ENCODE assay signal across 23 mouse cellular contexts in the genomic region with DNA sequence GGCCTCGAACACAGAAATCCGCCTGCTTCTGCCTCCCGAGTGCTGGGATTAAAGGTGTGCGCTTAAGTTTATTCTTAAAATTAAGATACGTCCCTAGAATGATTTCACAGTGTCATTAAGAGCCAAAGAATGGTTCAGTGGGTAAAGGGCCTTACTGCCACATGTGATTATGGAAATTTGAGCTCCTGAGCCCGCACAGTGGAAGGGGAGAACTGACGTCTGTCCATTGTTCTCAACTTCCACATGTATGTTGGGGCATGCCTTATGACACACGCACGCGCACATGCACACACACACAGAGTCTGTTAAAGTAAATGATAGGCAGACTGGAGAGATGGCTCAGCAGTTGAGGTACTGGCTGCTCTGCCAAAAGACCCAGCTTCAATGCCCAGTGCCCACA. TPM values are rescaled to one million over a fixed set of nuclear protein-coding genes. Genes with fewer than 3 reads are reported as not detected.
A peak's percentile ranks its signal among the peaks of the same experiment; 100 is the strongest.
DNase-seq lines count a peak whose midpoint lies in the region.
"Had no signal": no experiment of that assay in that cellular context is flagged by ENCODE, and none has a peak within 500 bp of the region (broad histone marks: within the 10 kb centered on the region; RNA-seq: fewer than 3 reads in every experiment).

No protein-coding gene starts in this region.

- no peak overlapping the region for H3K27ac ChIP-seq in heart, embryonic 10.5 days
- H3K27ac ChIP-seq in limb, embryonic 10.5 days, result peak overlapping the region; percentile 2; the same call in 1 of the 2 replicates
- H3K27ac ChIP-seq: embryonic facial prominence, embryonic 10.5 days; embryonic facial prominence, embryonic 12.5 days; forebrain, embryonic 13.5 days; forebrain, embryonic 15.5 days had no signal

- 0 out of 2 replicates have a peak, but pooled peaks cover 3% of the 10 kb centered on the region for H3K4me1 ChIP-seq in heart, embryonic 10.5 days
- H3K4me1 ChIP-seq in limb, embryonic 10.5 days, result peaks cover 7% of the 10 kb centered on the region; the same call in 1 of the 2 replicates
- H3K4me1 ChIP-seq: embryonic facial prominence, embryonic 12.5 days; forebrain, embryonic 13.5 days; forebrain, embryonic 15.5 days had no signal

- DNase-seq in cerebellum, adult 11-12 months, result peak; percentile 0
- no peak for DNase-seq in cerebellum, postnatal 4 days (ENCODE audit: low spot score in 2 of 2)
- peak; percentile 53 for DNase-seq in heart, embryonic 10.5 days (ENCODE audit: low spot score)
- no peak for DNase-seq in heart, adult 9 months (ENCODE audit: low spot score in 2 of 2)
- DNase-seq in limb, embryonic 10.5 days (ENCODE audit: low spot score), result no peak
- DNase-seq: adrenal gland, adult 8-10 months; adrenal gland, postnatal 14 days; adrenal gland, postnatal 36 days; B cell, adult 2 months; cerebellum, adult 18-20 months; cerebellum, adult 8-10 months; cerebellum, adult 9-11 months; cerebellum, postnatal 14 days; cerebellum, postnatal 36 days; forebrain, postnatal 0 days had no signal

- no peaks in the 10 kb centered on the region for H3K36me3 ChIP-seq in heart, embryonic 10.5 days
- H3K36me3 ChIP-seq in limb, embryonic 10.5 days, result no peaks in the 10 kb centered on the region
- H3K36me3 ChIP-seq: embryonic facial prominence, embryonic 10.5 days; embryonic facial prominence, embryonic 12.5 days; forebrain, embryonic 15.5 days; G1E had no signal

- H3K27me3 ChIP-seq in heart, embryonic 10.5 days (ENCODE audit: insufficient read depth, poor library complexity, severe bottlenecking), result no peaks in the 10 kb centered on the region
- no peaks in the 10 kb centered on the region for H3K27me3 ChIP-seq in limb, embryonic 10.5 days (ENCODE audit: low read depth, poor library complexity, severe bottlenecking)
- H3K27me3 ChIP-seq: CH12.LX; embryonic facial prominence, embryonic 12.5 days; forebrain, embryonic 13.5 days; forebrain, embryonic 15.5 days; Patski had no signal

- H3K4me3 ChIP-seq in heart, embryonic 10.5 days, result no peak overlapping the region
- no peak overlapping the region for H3K4me3 ChIP-seq in limb, embryonic 10.5 days
- H3K4me3 ChIP-seq: embryonic facial prominence, embryonic 10.5 days; embryonic facial prominence, embryonic 12.5 days; forebrain, embryonic 13.5 days; forebrain, embryonic 15.5 days had no signal

- no peaks in the 10 kb centered on the region for H3K9me3 ChIP-seq in heart, embryonic 10.5 days
- H3K9me3 ChIP-seq in limb, embryonic 10.5 days (replicated peaks), result no peaks in the 10 kb centered on the region
- H3K9me3 ChIP-seq: embryonic facial prominence, embryonic 10.5 days; embryonic facial prominence, embryonic 12.5 days; forebrain, embryonic 13.5 days; forebrain, embryonic 15.5 days; G1E had no signal

- 90% methylated on average over 10 of the region's 10 CpGs for WGBS in heart, embryonic 10.5 days
- WGBS in limb, embryonic 10.5 days, result 93% methylated on average over 10 of the region's 10 CpGs

RNA-seq across cellular contexts. Expression of a gene that starts 22.2 kb away (rescaled TPM):
- 9.2 and 16.0 TPM in 2 replicates for polyA plus RNA-seq in heart, embryonic 10.5 days (2016; fragmentation: Nextera tagmentation; extraction: Ambion mirVana)
- polyA plus RNA-seq in limb, embryonic 10.5 days (2016; fragmentation: Nextera tagmentation; extraction: Ambion mirVana), result 13.8 and 20.9 TPM in 2 replicates
- polyA plus RNA-seq: G1E had no signal

RNA-seq across cellular contexts. Expression of a gene that starts 30.6 kb away (rescaled TPM):
- not detected in 2 replicates for polyA plus RNA-seq in heart, embryonic 10.5 days (2016; fragmentation: Nextera tagmentation; extraction: Ambion mirVana)
- not detected in 2 replicates for polyA plus RNA-seq in limb, embryonic 10.5 days (2016; fragmentation: Nextera tagmentation; extraction: Ambion mirVana)
- polyA plus RNA-seq: forebrain, embryonic 11.5 days; G1E had no signal

RNA-seq across cellular contexts. Expression of a gene that starts 55.2 kb away (rescaled TPM):
- polyA plus RNA-seq in heart, embryonic 10.5 days (2016; fragmentation: Nextera tagmentation; extraction: Ambion mirVana), result 40.9 and 43.5 TPM in 2 replicates
- 51.3 and 53.6 TPM in 2 replicates for polyA plus RNA-seq in limb, embryonic 10.5 days (2016; fragmentation: Nextera tagmentation; extraction: Ambion mirVana)

Comparison
In these comparisons a context has a peak if more than half of its experiments do, and no peak if none do; other contexts are left out.
1. DNase-seq: peak in cerebellum, adult 11-12 months (single experiment) and heart, embryonic 10.5 days (single experiment); none in cerebellum, postnatal 4 days (0 of 2), heart, adult 9 months (0 of 2) and limb, embryonic 10.5 days (single experiment).